Mouse (Mus musculus) forelimb bud, embryonic 11.5 days (tissue): ENCODE measurements at regions not wholly inside any gene's neighbourhood (a gene's known extent, or its start where the extent isn't known, plus 50 kb on each side); places are given as distances from the start of the nearest gene placed in this dataset.

Source experiments
- DNase-seq: peaks from one replicate; pipeline ENCODE4 v3.0.0-alpha.2; 2012; ENCODE audit warnings: low read depth, low spot score

DNA sequence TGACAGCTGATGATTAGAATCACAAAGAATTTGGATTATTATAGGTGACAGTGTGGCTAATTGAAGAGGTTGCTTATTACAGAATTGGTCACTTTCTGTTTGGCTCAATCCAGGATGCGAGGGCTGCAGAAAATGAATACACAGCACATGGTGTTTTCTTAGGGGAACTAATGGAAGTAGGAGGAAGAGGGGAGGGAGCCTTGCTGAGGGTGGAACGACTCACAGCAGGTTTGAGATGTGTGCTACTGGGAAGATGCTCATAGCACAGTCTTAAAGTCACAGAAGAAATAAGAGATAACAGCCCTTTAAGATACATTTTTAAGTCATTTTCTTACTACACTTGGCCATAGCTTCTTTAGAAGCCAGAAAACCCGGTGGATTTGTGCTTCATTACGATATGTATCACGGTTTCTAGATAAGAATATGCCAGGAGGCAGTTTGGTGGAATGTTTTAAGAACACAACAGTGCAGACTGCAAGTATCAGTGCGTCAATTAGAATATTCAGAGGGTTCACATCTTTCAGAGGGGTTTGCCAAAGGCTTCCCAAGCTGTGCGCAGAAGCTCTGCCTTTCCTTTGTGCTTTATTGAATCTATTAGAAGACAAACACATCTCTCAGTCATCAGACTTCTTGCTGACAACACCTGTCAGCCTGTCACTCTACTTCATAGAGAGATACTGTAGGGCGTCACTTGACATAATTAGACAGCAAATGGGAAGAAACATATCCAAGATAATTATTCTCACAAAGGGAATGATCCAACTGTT, 853.7 kb downstream of the Otol1 start:
- DNase-seq, result no peak

- DNase-seq, result peak; percentile 8
These were observed 866.5 kb downstream of the Otol1 start for GRCm38 (mm10) chr3:70873688-70874551.

- no peak for DNase-seq
These were observed 867.2 kb downstream of the Otol1 start for GRCm38 (mm10) chr3:70874614-70875013.
